Mouse (Mus musculus): ENCODE measurements around the gene Glul. TPM values are rescaled to one million over a fixed set of nuclear protein-coding genes. Genes with fewer than 3 reads are reported as not detected.

Gene Glul
- total and polyA plus RNA-seq, 2 experiments from 2014 or later, result 254 to 313 TPM

- H3K4me1 ChIP-seq (ENCODE audit: insufficient read depth), result no peaks in the 10 kb centered on the region
- H3K9ac ChIP-seq, result no peak overlapping the region
- 86% methylated on average over 10 of the region's 10 CpGs for WGBS
- no peak overlapping the region for H3K27ac ChIP-seq (ENCODE audit: low read depth, low read length)
- no peaks in the 10 kb centered on the region for H3K27me3 ChIP-seq (ENCODE audit: insufficient read depth, low read length)
- peaks cover 60% of the 10 kb centered on the region for H3K36me3 ChIP-seq (ENCODE audit: insufficient read depth)
- no peak for TF ChIP-seq CTCF (IDR thresholded peaks at IDR 0.05; ENCODE audit: low read depth)
- ATAC-seq, result no peak
- DNase-seq, result no peak
- H3K4me3 ChIP-seq (ENCODE audit: low read depth, low read length), result no peak overlapping the region
- H3K9me3 ChIP-seq (ENCODE audit: low read length), result no peaks in the 10 kb centered on the region
- H3K4me2 ChIP-seq (ENCODE audit: low read depth), result no peak overlapping the region
These were observed 9.6 kb downstream of the Glul start for GRCm38 (mm10) chr1:153909213-153909962.

- DNase-seq (no peak), ATAC-seq (no peak; the same call in 1 of the 2 replicates)
- Histone ChIP-seq H3K4me1 (ENCODE audit: insufficient read depth) (no peaks in the 10 kb centered on the region), H3K4me3 (ENCODE audit: low read depth, low read length) (no peak overlapping the region), H3K27me3 (ENCODE audit: insufficient read depth, low read length) (no peaks in the 10 kb centered on the region), H3K4me2 (ENCODE audit: low read depth) (no peak overlapping the region), H3K27ac (ENCODE audit: low read depth, low read length) (no peak overlapping the region), H3K36me3 (ENCODE audit: insufficient read depth) (peaks cover 54% of the 10 kb centered on the region), H3K9ac (no peak overlapping the region), H3K9me3 (ENCODE audit: low read length) (no peaks in the 10 kb centered on the region)
- 92% methylated on average over 9 of the region's 9 CpGs for WGBS
- TF ChIP-seq CTCF (IDR thresholded peaks at IDR 0.05; ENCODE audit: low read depth), result no peak
These were observed 10.2 kb downstream of the Glul start for GRCm38 (mm10) chr1:153909963-153910291.

DNA sequence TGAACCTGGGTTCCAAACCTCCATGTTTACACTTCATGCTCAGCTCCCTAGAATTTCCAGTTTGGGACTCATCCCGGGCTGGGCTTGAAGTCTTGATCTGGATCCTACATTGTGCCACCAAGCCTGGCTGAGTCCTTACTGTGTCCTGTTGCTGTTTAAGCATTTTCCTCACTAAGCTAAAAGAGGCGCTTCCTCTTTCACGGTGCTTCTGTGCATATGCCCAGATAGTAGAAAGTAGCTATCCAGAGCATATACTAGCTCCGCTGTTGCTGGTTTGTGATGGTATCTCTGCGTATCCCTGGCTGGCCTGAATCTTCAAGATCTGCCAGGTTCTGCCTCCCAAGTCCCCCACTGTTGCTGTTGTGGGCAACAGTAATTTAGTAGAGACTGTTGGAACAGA is 10.7 kb downstream of the Glul start:
- Histone ChIP-seq H3K4me1 (ENCODE audit: insufficient read depth) (no peaks in the 10 kb centered on the region), H3K36me3 (ENCODE audit: insufficient read depth) (peaks cover 49% of the 10 kb centered on the region), H3K9me3 (ENCODE audit: low read length) (no peaks in the 10 kb centered on the region), H3K27ac (ENCODE audit: low read depth, low read length) (no peak overlapping the region), H3K9ac (no peak overlapping the region), H3K27me3 (ENCODE audit: insufficient read depth, low read length) (no peaks in the 10 kb centered on the region), H3K4me3 (ENCODE audit: low read depth, low read length) (no peak overlapping the region), H3K4me2 (ENCODE audit: low read depth) (no peak overlapping the region)
- WGBS, result 86% methylated on average over 5 of the region's 5 CpGs
- ATAC-seq (no peak), DNase-seq (no peak)
- TF ChIP-seq CTCF (IDR thresholded peaks at IDR 0.05; ENCODE audit: low read depth), result no peak

DNA sequence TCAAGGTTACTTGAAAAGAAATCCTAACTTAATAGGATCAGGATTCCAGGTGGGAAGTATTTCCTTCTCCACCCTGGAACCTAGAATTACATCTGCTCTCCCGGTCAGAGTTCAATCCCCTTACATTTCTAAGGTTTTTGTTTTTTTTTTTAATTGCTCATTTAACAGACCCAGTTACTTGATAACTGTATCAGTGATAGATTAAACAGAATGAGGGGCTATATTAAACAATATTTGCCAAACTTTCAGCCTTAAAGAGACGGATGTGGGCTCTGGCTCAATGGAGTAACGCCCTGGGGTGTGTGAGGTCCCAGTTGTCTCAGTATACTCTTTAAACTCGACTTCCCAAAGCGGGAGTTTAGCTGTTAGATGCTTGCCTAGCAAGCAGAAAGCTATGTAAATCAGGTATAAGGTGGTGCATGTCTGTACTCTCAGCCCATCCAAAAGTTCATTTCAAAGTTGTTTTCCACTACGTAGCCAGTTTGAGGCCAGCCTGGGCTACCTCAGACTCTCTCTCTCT is 11.6 kb downstream of the Glul start:
- 90% methylated on average over 6 of the region's 6 CpGs for WGBS
- H3K4me1 ChIP-seq (ENCODE audit: insufficient read depth), result no peaks in the 10 kb centered on the region
- DNase-seq, result no peak
- no peak overlapping the region for H3K27ac ChIP-seq (ENCODE audit: low read depth, low read length)
- H3K9ac ChIP-seq, result no peak overlapping the region
- H3K4me3 ChIP-seq (ENCODE audit: low read depth, low read length), result no peak overlapping the region
- no peak overlapping the region for H3K4me2 ChIP-seq (ENCODE audit: low read depth)
- H3K27me3 ChIP-seq (ENCODE audit: insufficient read depth, low read length), result no peaks in the 10 kb centered on the region
- TF ChIP-seq CTCF (IDR thresholded peaks at IDR 0.05; ENCODE audit: low read depth), result no peak
- peaks cover 40% of the 10 kb centered on the region for H3K36me3 ChIP-seq (ENCODE audit: insufficient read depth)
- no peak for ATAC-seq
- no peaks in the 10 kb centered on the region for H3K9me3 ChIP-seq (ENCODE audit: low read length)

- 85% methylated on average over 3 of the region's 3 CpGs for WGBS
- no peak for ATAC-seq
These were observed 14.1 kb downstream of the Glul start for GRCm38 (mm10) chr1:153913869-153914268.

DNA sequence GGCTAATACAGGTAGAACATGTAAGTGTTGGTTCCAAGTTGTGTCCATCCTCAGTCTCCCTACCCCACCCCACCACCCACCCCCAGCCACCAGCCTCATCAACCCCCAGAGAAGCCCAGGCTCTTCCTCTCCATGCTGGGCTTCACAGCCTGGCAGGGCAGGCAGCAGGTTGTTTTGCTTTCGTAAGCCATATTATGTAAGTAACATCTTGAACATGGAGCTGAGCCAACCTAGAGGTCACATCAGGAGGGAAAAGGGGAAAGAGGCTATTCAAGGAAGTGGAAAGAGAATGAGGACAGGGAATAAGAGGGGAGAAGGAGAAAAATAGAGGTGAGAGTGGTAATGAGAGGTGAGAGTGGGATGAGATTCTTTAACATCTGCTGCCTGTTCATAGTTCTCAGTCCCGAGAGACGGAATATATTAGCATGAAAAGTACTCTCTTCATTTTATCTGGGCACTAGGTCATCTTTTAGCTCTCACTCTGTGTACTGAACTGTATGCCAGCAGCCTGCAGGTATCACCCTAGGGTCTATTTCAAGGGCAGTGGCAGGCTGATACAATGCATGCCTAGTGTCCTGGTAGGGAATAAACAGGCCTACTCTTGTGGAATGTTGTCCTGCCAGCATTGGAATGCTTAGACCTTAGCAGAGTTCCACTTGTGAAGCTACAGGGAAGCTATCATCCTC is 18.9 kb downstream of the Glul start:
- DNase-seq (no peak), ATAC-seq (no peak)
- Histone ChIP-seq H3K36me3 (ENCODE audit: insufficient read depth) (no peaks in the 10 kb centered on the region), H3K9ac (no peak overlapping the region), H3K4me1 (ENCODE audit: insufficient read depth) (no peaks in the 10 kb centered on the region), H3K4me2 (ENCODE audit: low read depth) (no peak overlapping the region), H3K4me3 (ENCODE audit: low read depth, low read length) (no peak overlapping the region), H3K27me3 (ENCODE audit: insufficient read depth, low read length) (no peaks in the 10 kb centered on the region), H3K9me3 (ENCODE audit: low read length) (no peaks in the 10 kb centered on the region), H3K27ac (ENCODE audit: low read depth, low read length) (no peak overlapping the region)
- 67% methylated on average over 3 of the region's 3 CpGs for WGBS
- TF ChIP-seq CTCF (IDR thresholded peaks at IDR 0.05; ENCODE audit: low read depth), result no peak

More at GRCm38 (mm10) chr1:153913869-153914268, 14.1 kb downstream of the Glul start:
- H3K9me3 ChIP-seq (ENCODE audit: low read length), result no peaks in the 10 kb centered on the region
- DNase-seq, result no peak
- H3K4me2 ChIP-seq (ENCODE audit: low read depth), result no peak overlapping the region
- no peak for TF ChIP-seq CTCF (IDR thresholded peaks at IDR 0.05; ENCODE audit: low read depth)
- H3K27ac ChIP-seq (ENCODE audit: low read depth, low read length), result no peak overlapping the region
- no peak overlapping the region for H3K9ac ChIP-seq
- no peaks in the 10 kb centered on the region for H3K27me3 ChIP-seq (ENCODE audit: insufficient read depth, low read length)
- no peak overlapping the region for H3K4me3 ChIP-seq (ENCODE audit: low read depth, low read length)
- H3K36me3 ChIP-seq (ENCODE audit: insufficient read depth), result peaks cover 15% of the 10 kb centered on the region
- H3K4me1 ChIP-seq (ENCODE audit: insufficient read depth), result no peaks in the 10 kb centered on the region

- no peak for ATAC-seq
- 94% methylated on average over 3 of the region's 3 CpGs for WGBS
- no peak for TF ChIP-seq CTCF (IDR thresholded peaks at IDR 0.05; ENCODE audit: low read depth)
- no peak overlapping the region for H3K4me3 ChIP-seq (ENCODE audit: low read depth, low read length)
- no peak overlapping the region for H3K4me2 ChIP-seq (ENCODE audit: low read depth)
- H3K9me3 ChIP-seq (ENCODE audit: low read length), result no peaks in the 10 kb centered on the region
- no peaks in the 10 kb centered on the region for H3K27me3 ChIP-seq (ENCODE audit: insufficient read depth, low read length)
- no peaks in the 10 kb centered on the region for H3K4me1 ChIP-seq (ENCODE audit: insufficient read depth)
- H3K27ac ChIP-seq (ENCODE audit: low read depth, low read length), result no peak overlapping the region
- no peaks in the 10 kb centered on the region for H3K36me3 ChIP-seq (ENCODE audit: insufficient read depth)
- no peak overlapping the region for H3K9ac ChIP-seq
- no peak for DNase-seq
These were observed 21.9 kb downstream of the Glul start for GRCm38 (mm10) chr1:153921642-153922041.
